In the genomic region with DNA sequence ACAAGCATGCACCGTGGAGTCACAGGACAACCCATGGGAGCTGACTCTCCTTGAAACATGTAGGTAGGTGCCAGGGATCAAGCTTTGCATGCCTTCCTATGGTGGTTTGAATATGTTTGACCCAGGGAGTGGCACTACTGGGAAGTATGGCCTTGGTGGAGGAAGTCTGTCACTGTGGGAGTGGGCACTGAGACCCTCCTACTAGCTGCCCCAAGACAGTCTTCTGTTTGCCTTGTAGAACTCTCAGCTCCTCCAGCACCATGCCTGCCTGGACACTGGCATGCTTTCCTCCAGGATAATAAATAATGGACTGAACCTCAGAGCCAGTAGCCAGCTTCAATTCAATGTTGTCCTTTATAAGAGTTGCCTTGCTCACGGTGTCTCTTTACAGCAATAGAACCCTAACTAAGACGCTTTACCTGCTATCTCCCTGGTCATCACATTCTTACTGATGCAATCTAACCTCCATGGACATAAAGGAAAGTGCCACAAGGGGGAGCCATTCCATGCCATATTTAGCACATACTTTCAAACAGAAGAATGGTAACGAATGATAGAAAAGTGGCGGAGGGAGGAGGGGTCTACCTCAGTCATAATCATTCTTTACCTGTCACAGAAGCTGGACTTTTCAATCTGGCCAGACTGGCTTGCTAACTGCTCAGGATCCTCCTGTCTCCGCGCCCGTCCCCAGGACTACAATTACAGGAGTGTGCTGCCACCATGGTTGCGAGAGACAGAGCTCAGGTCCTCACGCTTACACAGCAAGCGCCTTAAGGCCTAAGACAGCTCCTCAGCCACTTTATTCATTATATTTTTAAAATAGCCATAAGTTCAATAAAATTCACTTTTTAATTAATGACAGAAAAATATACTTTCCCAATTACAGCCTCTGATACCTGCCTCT, we compare ENCODE assay signal across 8 mouse cellular contexts. TPM values are rescaled to one million over a fixed set of nuclear protein-coding genes. Genes with fewer than 3 reads are reported as not detected.
DNase-seq lines count a peak whose midpoint lies in the region; ATAC-seq and TF ChIP-seq lines count a peak whose summit lies in the region.

No protein-coding gene starts in this region.

- TF ChIP-seq CTCF in MEL (IDR thresholded peaks at IDR 0.05 in 2 of 3, conservative IDR thresholded peaks at IDR 0.05 in 1 of 3; ENCODE audit: control insufficient read depth in 1 of 3, insufficient read depth in 1 of 3, low read depth in 2 of 3, low read length in 3 of 3, poor library complexity in 1 of 3, severe bottlenecking in 1 of 3), result peak; percentile 19 to 84 (median 81); a peak in 5 of 6 replicates
- TF ChIP-seq CTCF in layer of hippocampus, adult 2 months (conservative IDR thresholded peaks at IDR 0.05), result peak; percentile 91

- ATAC-seq in hindbrain, embryonic 12.5 days (ENCODE audit: low FRiP score), result peak; percentile 48; the same call in 1 of the 2 replicates
- ATAC-seq in lung, embryonic 16.5 days (ENCODE audit: low read depth), result peak; percentile 45

- no peak for TF ChIP-seq POLR2A in MEL (IDR thresholded peaks at IDR 0.05; ENCODE audit: control insufficient read depth in 1 of 2, insufficient read depth in 1 of 2, low read depth in 1 of 2, low read length in 2 of 2, poor library complexity in 1 of 2)

- H3K4me1 ChIP-seq in MEL (ENCODE audit: control insufficient read depth in 1 of 2, insufficient read depth in 2 of 2, low read length in 2 of 2), result no peaks in the 10 kb centered on the region; a peak in 1 of 4 replicates
- H3K4me1 ChIP-seq in hindbrain, embryonic 12.5 days, result no peaks in the 10 kb centered on the region
- H3K4me1 ChIP-seq in lung, embryonic 16.5 days (replicated peaks; ENCODE audit: control insufficient read depth, insufficient read depth, low read length), result no peaks in the 10 kb centered on the region

- no peak for TF ChIP-seq EP300 in MEL (IDR thresholded peaks at IDR 0.05; ENCODE audit: low read depth in 1 of 2, low read length in 2 of 2)

- H3K79me2 ChIP-seq in MEL (ENCODE audit: control insufficient read depth, insufficient read depth, low read length, poor library complexity), result peaks cover 7% of the 10 kb centered on the region; the same call in 1 of the 2 replicates

- H3K27me3 ChIP-seq in MEL (ENCODE audit: control insufficient read depth in 1 of 2, insufficient read depth in 2 of 2, low read length in 2 of 2), result no peaks in the 10 kb centered on the region
- H3K27me3 ChIP-seq in hindbrain, embryonic 12.5 days, result no peaks in the 10 kb centered on the region
- no peaks in the 10 kb centered on the region for H3K27me3 ChIP-seq in lung, embryonic 16.5 days (ENCODE audit: control insufficient read depth, insufficient read depth, low read depth, low read length)

- H3K4me3 ChIP-seq in MEL (ENCODE audit: control insufficient read depth in 1 of 2, insufficient read depth in 1 of 2, low read depth in 2 of 2, low read length in 2 of 2), result no peak overlapping the region
- H3K4me3 ChIP-seq in hindbrain, embryonic 12.5 days, result no peak overlapping the region
- H3K4me3 ChIP-seq in layer of hippocampus, adult 2 months, result no peak overlapping the region
- H3K4me3 ChIP-seq in lung, embryonic 16.5 days (ENCODE audit: low read length), result no peak overlapping the region

- H3K9me3 ChIP-seq in MEL (replicated peaks; ENCODE audit: insufficient read depth, low read length), result no peaks in the 10 kb centered on the region
- no peaks in the 10 kb centered on the region for H3K9me3 ChIP-seq in hindbrain, embryonic 12.5 days (replicated peaks)
- no peaks in the 10 kb centered on the region for H3K9me3 ChIP-seq in lung, embryonic 16.5 days (ENCODE audit: control insufficient read depth, low read length)

- peaks cover 2 to 17% of the 10 kb centered on the region in 2 experiments; a peak in 3 of 4 replicates for H3K36me3 ChIP-seq in MEL (ENCODE audit: control insufficient read depth in 1 of 2, insufficient read depth in 2 of 2, low read length in 2 of 2)
- H3K36me3 ChIP-seq in hindbrain, embryonic 12.5 days, result no peaks in the 10 kb centered on the region
- no peaks in the 10 kb centered on the region for H3K36me3 ChIP-seq in lung, embryonic 16.5 days (ENCODE audit: control insufficient read depth, insufficient read depth, low read length)

- H3K27ac ChIP-seq in MEL (ENCODE audit: control insufficient read depth, low read depth, low read length), result no peak overlapping the region
- H3K27ac ChIP-seq in hindbrain, embryonic 12.5 days, result no peak overlapping the region
- H3K27ac ChIP-seq in layer of hippocampus, adult 2 months, result no peak overlapping the region
- no peak overlapping the region for H3K27ac ChIP-seq in lung, embryonic 16.5 days (ENCODE audit: low read length)

- H3K9ac ChIP-seq in MEL (ENCODE audit: control insufficient read depth, low read depth, low read length, poor library complexity, severe bottlenecking), result no peak overlapping the region
- no peak overlapping the region for H3K9ac ChIP-seq in hindbrain, embryonic 12.5 days
- H3K9ac ChIP-seq in lung, embryonic 16.5 days (ENCODE audit: low read length), result no peak overlapping the region

- TF ChIP-seq RAD21 in MEL (IDR thresholded peaks at IDR 0.05; ENCODE audit: low read depth, low read length), result peak; percentile 64

- no peak overlapping the region for H3K4me2 ChIP-seq in hindbrain, embryonic 12.5 days (replicated peaks)
- no peak overlapping the region for H3K4me2 ChIP-seq in lung, embryonic 16.5 days (ENCODE audit: low read depth, low read length)

- 77% methylated on average over 11 of the region's 11 CpGs for WGBS in hindbrain, embryonic 12.5 days
- 74% methylated on average over 11 of the region's 11 CpGs for WGBS in lung, embryonic 16.5 days

- DNase-seq in MEL (ENCODE audit: low read depth, low spot score), result peak; percentile 66
- DNase-seq in brain, adult 2 months (ENCODE audit: low read depth, low spot score), result peak; percentile 90
- peak; percentile 31 for DNase-seq in fibroblast of lung, adult 2 months (ENCODE audit: low read depth)
- peak; percentile 58 to 76 for DNase-seq in layer of hippocampus, adult 2 months (ENCODE audit: low spot score in 2 of 2)
- peak; percentile 84 for DNase-seq in retina, embryonic 14.5 days (ENCODE audit: low spot score)
- peak; percentile 42 to 55 for DNase-seq in urinary bladder, postnatal 36 days (ENCODE audit: low spot score in 2 of 2)

TF ChIP-seq in MEL, 35 proteins besides CTCF, POLR2A, EP300 and RAD21:
- no peak for TF ChIP-seq MAZ (IDR thresholded peaks at IDR 0.05; ENCODE audit: low read depth, low read length)
- peak; percentile 58 for TF ChIP-seq ZC3H11A (IDR thresholded peaks at IDR 0.05; ENCODE audit: low read depth, low read length)
- TF ChIP-seq GATA1 (IDR thresholded peaks at IDR 0.05; ENCODE audit: low read depth, low read length), result peak; percentile 71
- no peak for TF ChIP-seq ZKSCAN1 (IDR thresholded peaks at IDR 0.05; ENCODE audit: low read depth, low read length)
- TF ChIP-seq ELF1 (IDR thresholded peaks at IDR 0.05; ENCODE audit: low read depth, low read length), result no peak
- TF ChIP-seq TCF12 (IDR thresholded peaks at IDR 0.05; ENCODE audit: low read depth, low read length), result no peak
- TF ChIP-seq ETS1 (IDR thresholded peaks at IDR 0.05; ENCODE audit: low read depth, low read length), result no peak
- peak; percentile 78 for TF ChIP-seq SMC3 (IDR thresholded peaks at IDR 0.05; ENCODE audit: low read depth, low read length)
- TF ChIP-seq KAT2A (conservative IDR thresholded peaks at IDR 0.05; ENCODE audit: low read depth, low read length), result no peak
- no peak for TF ChIP-seq UBTF (IDR thresholded peaks at IDR 0.05; ENCODE audit: borderline replicate concordance, insufficient read depth, low read depth, low read length)

RNA-seq across cellular contexts. Expression of a gene that starts 31.6 kb away (rescaled TPM):
- 22.4 and 23.5 TPM in 2 replicates for total RNA-seq in MEL (2012; rRNA removed)
- polyA plus RNA-seq in MEL (2012; ENCODE audit: insufficient read depth in 1 of 2, insufficient read length in 2 of 2, low read depth in 1 of 2, low replicate concordance in 2 of 2, missing spikeins in 1 of 2), result 10 to 100 TPM in 1 of 2 experiments, not detected in 1; 37.4 TPM
- polyA plus RNA-seq in hindbrain, embryonic 12.5 days (2016; fragmentation: Nextera tagmentation; extraction: Ambion mirVana), result 48.4 and 55.6 TPM in 2 replicates
- 10 to 100 TPM; 19.7 to 21.8 TPM for total RNA-seq in layer of hippocampus, adult 2 months (2021)
- polyA plus RNA-seq in lung, embryonic 16.5 days (2015; fragmentation: Nextera tagmentation; extraction: Ambion mirVana), result 45.8 and 47.4 TPM in 2 replicates

RNA-seq across cellular contexts. Expression of a gene that starts 31.7 kb away (rescaled TPM):
- 18.2 and 20.0 TPM in 2 replicates for total RNA-seq in MEL (2012; rRNA removed)
- 10 to 100 TPM in 1 of 2 experiments, not detected in 1; 20.0 TPM for polyA plus RNA-seq in MEL (2012; ENCODE audit: insufficient read depth in 1 of 2, insufficient read length in 2 of 2, low read depth in 1 of 2, low replicate concordance in 2 of 2, missing spikeins in 1 of 2)
- 24.1 and 25.0 TPM in 2 replicates for polyA plus RNA-seq in hindbrain, embryonic 12.5 days (2016; fragmentation: Nextera tagmentation; extraction: Ambion mirVana)
- total RNA-seq in layer of hippocampus, adult 2 months (2021), result 10 to 100 TPM; 12.1 to 13.6 TPM
- 9.3 and 10.1 TPM in 2 replicates for polyA plus RNA-seq in lung, embryonic 16.5 days (2015; fragmentation: Nextera tagmentation; extraction: Ambion mirVana)

RNA-seq across cellular contexts. Expression of a gene that starts 42.6 kb away (rescaled TPM):
- total RNA-seq in MEL (2012; rRNA removed), result 5.0 and 5.7 TPM in 2 replicates
- 10 to 100 TPM; 17.4 to 78.2 TPM for polyA plus RNA-seq in MEL (2012; ENCODE audit: insufficient read depth in 1 of 2, insufficient read length in 2 of 2, low read depth in 1 of 2, low replicate concordance in 2 of 2, missing spikeins in 1 of 2)
- 6.0 and 6.7 TPM in 2 replicates for polyA plus RNA-seq in hindbrain, embryonic 12.5 days (2016; fragmentation: Nextera tagmentation; extraction: Ambion mirVana)
- total RNA-seq in layer of hippocampus, adult 2 months (2021), result 10 to 100 TPM; 19.2 to 21.7 TPM
- 4.4 and 5.5 TPM in 2 replicates for polyA plus RNA-seq in lung, embryonic 16.5 days (2015; fragmentation: Nextera tagmentation; extraction: Ambion mirVana)

Comparison
In these comparisons a context has a peak if more than half of its experiments do, and no peak if none do; other contexts are left out.
1. DNase-seq: peak in every context shown above with its lines; median percentile 90 in brain, adult 2 months; 84 in retina, embryonic 14.5 days; 67 in layer of hippocampus, adult 2 months; 66 in MEL; 48 in urinary bladder, postnatal 36 days; 31 in fibroblast of lung, adult 2 months.